Mouse (Mus musculus): ENCODE results near the gene Rin2.

The Rin2 gene

GRCm38 (mm10) chr2:145822783-145823729 is 148.0 kb downstream of the Rin2 start:
- DNase-seq (ENCODE audit: extremely low spot score, low read depth, low spot score), result no peak

- DNase-seq (ENCODE audit: extremely low spot score, low read depth, low spot score), result no peak
Measured at GRCm38 (mm10) chr2:145824749-145825148, 149.7 kb downstream of the Rin2 start.

- DNase-seq (ENCODE audit: extremely low spot score, low read depth, low spot score), result no peak
Measured at GRCm38 (mm10) chr2:145825221-145825620, 150.2 kb downstream of the Rin2 start.

GRCm38 (mm10) chr2:145827930-145828329 is 152.9 kb downstream of the Rin2 start:
- no peak for DNase-seq (ENCODE audit: extremely low spot score, low read depth, low spot score)

GRCm38 (mm10) chr2:145828603-145829002 is 153.6 kb downstream of the Rin2 start:
- no peak for DNase-seq (ENCODE audit: extremely low spot score, low read depth, low spot score)

- DNase-seq (ENCODE audit: extremely low spot score, low read depth, low spot score), result no peak
Measured at GRCm38 (mm10) chr2:145829231-145829630, 154.2 kb downstream of the Rin2 start.

GRCm38 (mm10) chr2:145830417-145830816 is 155.4 kb downstream of the Rin2 start:
- DNase-seq (ENCODE audit: extremely low spot score, low read depth, low spot score), result no peak

- no peak for DNase-seq (ENCODE audit: extremely low spot score, low read depth, low spot score)
Measured at GRCm38 (mm10) chr2:145831949-145832835, 157.2 kb downstream of the Rin2 start.

GRCm38 (mm10) chr2:145832836-145833221 is 157.8 kb downstream of the Rin2 start:
- DNase-seq (ENCODE audit: extremely low spot score, low read depth, low spot score), result no peak

- no peak for DNase-seq (ENCODE audit: extremely low spot score, low read depth, low spot score)
Measured at GRCm38 (mm10) chr2:145833341-145833740, 158.3 kb downstream of the Rin2 start.

- DNase-seq (ENCODE audit: extremely low spot score, low read depth, low spot score), result no peak
Measured at GRCm38 (mm10) chr2:145835920-145836319, 160.9 kb downstream of the Rin2 start.

- no peak for DNase-seq (ENCODE audit: extremely low spot score, low read depth, low spot score)
Measured at GRCm38 (mm10) chr2:145838675-145839074, 163.7 kb downstream of the Rin2 start.

- DNase-seq (ENCODE audit: extremely low spot score, low read depth, low spot score), result no peak
Measured at GRCm38 (mm10) chr2:145839565-145840315, 164.7 kb downstream of the Rin2 start.

GRCm38 (mm10) chr2:145840320-145840719 is 165.3 kb downstream of the Rin2 start:
- DNase-seq (ENCODE audit: extremely low spot score, low read depth, low spot score), result no peak

- no peak for DNase-seq (ENCODE audit: extremely low spot score, low read depth, low spot score)
Measured at GRCm38 (mm10) chr2:145840910-145841870, 166.2 kb downstream of the Rin2 start.

- DNase-seq (ENCODE audit: extremely low spot score, low read depth, low spot score), result no peak
Measured at GRCm38 (mm10) chr2:145843322-145843721, 168.3 kb downstream of the Rin2 start.

GRCm38 (mm10) chr2:145846595-145846994 is 171.6 kb downstream of the Rin2 start:
- no peak for DNase-seq (ENCODE audit: extremely low spot score, low read depth, low spot score)

- no peak for DNase-seq (ENCODE audit: extremely low spot score, low read depth, low spot score)
Measured at GRCm38 (mm10) chr2:145849170-145849905, 174.3 kb downstream of the Rin2 start.

GRCm38 (mm10) chr2:145850779-145851178 is 175.8 kb downstream of the Rin2 start:
- no peak for DNase-seq (ENCODE audit: extremely low spot score, low read depth, low spot score)

Measured in hindlimb bud, embryonic 11.5 days (tissue).